Comparison of ENCODE assay signal across 17 mouse cellular contexts in the genomic region with DNA sequence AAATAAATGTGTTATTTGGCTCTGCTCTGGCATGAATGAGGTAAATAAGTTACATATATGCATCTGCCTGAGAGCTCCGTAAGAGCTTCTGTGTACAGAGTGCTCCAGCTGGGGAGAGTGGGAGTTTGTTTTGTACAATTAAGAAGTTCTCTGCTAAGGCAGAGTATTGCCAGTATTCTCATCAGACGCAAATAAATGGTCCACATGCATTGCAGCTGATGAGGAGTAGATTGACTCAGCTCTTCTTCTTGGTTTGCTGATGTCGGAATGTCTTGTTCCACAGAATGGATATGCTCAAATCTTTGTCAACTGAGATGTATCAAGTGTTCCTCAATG.
DNase-seq lines count a peak whose midpoint lies in the region; ATAC-seq and TF ChIP-seq lines count a peak whose summit lies in the region.
"Had no signal": no experiment of that assay in that cellular context is flagged by ENCODE, and none has a peak within 500 bp of the region (broad histone marks: within the 10 kb centered on the region; RNA-seq: fewer than 3 reads in every experiment).

No protein-coding gene starts in this region.

- TF ChIP-seq CTCF in cerebellum, adult 2 months (IDR thresholded peaks at IDR 0.05; ENCODE audit: borderline replicate concordance, insufficient read depth, low read depth, low read length): no peak
- no peak for TF ChIP-seq CTCF in lung, postnatal 0 days (IDR thresholded peaks at IDR 0.05)
- no peak for TF ChIP-seq CTCF in olfactory bulb, adult 2 months (IDR thresholded peaks at IDR 0.05; ENCODE audit: insufficient read depth, low read depth, low read length)

- no peak for ATAC-seq in lung, postnatal 0 days
- ATAC-seq in hindbrain, embryonic 14.5 days (ENCODE audit: low FRiP score): no peak
- ATAC-seq: CD4-positive, CD25-positive, alpha-beta regulatory T cell, adult 4 months had no signal

- no peak for TF ChIP-seq POLR2A in cerebellum, adult 2 months (IDR thresholded peaks at IDR 0.05; ENCODE audit: borderline replicate concordance, insufficient read depth, low read length)
- TF ChIP-seq POLR2A in olfactory bulb, adult 2 months (IDR thresholded peaks at IDR 0.05; ENCODE audit: insufficient read depth, low read depth, low read length): no peak

- H3K9ac ChIP-seq in lung, postnatal 0 days (replicated peaks; ENCODE audit: low read depth): no peak overlapping the region
- H3K9ac ChIP-seq in hindbrain, embryonic 14.5 days: no peak overlapping the region
- H3K9ac ChIP-seq: heart, embryonic 13.5 days had no signal

- peak overlapping the region; percentile 67 for H3K27ac ChIP-seq in cerebellum, adult 2 months (ENCODE audit: insufficient read depth, low read length)
- no peak overlapping the region for H3K27ac ChIP-seq in lung, postnatal 0 days (ENCODE audit: low read length)
- H3K27ac ChIP-seq in olfactory bulb, adult 2 months (ENCODE audit: insufficient read depth, low read depth, low read length): peak overlapping the region; percentile 68
- H3K27ac ChIP-seq in hindbrain, embryonic 14.5 days: no peak overlapping the region
- H3K27ac ChIP-seq: heart, embryonic 13.5 days had no signal

- H3K27me3 ChIP-seq in cerebellum, adult 2 months (ENCODE audit: control insufficient read depth, insufficient read depth, low read length): no peaks in the 10 kb centered on the region
- no peaks in the 10 kb centered on the region for H3K27me3 ChIP-seq in lung, postnatal 0 days (replicated peaks; ENCODE audit: insufficient read depth, low read length)
- H3K27me3 ChIP-seq in hindbrain, embryonic 14.5 days (ENCODE audit: control insufficient read depth, insufficient read depth, low read length): no peaks in the 10 kb centered on the region
- H3K27me3 ChIP-seq: heart, embryonic 13.5 days had no signal

- no peak for DNase-seq in cerebellum, adult 2 months
- no peak for DNase-seq in cerebellum, adult 11-12 months
- DNase-seq in layer of hippocampus, adult 11-12 months (ENCODE audit: low spot score): peak; percentile 49
- DNase-seq in layer of hippocampus, postnatal 25 days (ENCODE audit: extremely low spot score in 1 of 2, low spot score in 1 of 2): no peak
- peak; percentile 16 for DNase-seq in lung, postnatal 0 days (ENCODE audit: low spot score)
- no peak for DNase-seq in lung, postnatal 14 days
- DNase-seq in hindbrain, embryonic 14.5 days (ENCODE audit: low spot score): no peak
- DNase-seq: adrenal gland, postnatal 36 days; kidney, adult 18-20 months; kidney, postnatal 10 days; lung, adult 18-20 months; midbrain, embryonic 14.5 days; thymus, postnatal 36 days had no signal

- no peak overlapping the region for H3K4me2 ChIP-seq in lung, postnatal 0 days (replicated peaks; ENCODE audit: low read depth, low read length)
- H3K4me2 ChIP-seq in hindbrain, embryonic 14.5 days (replicated peaks): no peak overlapping the region
- H3K4me2 ChIP-seq: heart, embryonic 13.5 days had no signal

- peaks cover 46% of the 10 kb centered on the region for H3K4me1 ChIP-seq in cerebellum, adult 2 months (ENCODE audit: control insufficient read depth, insufficient read depth, low read length)
- H3K4me1 ChIP-seq in lung, postnatal 0 days (ENCODE audit: insufficient read depth, low read depth, low read length): no peaks in the 10 kb centered on the region
- peaks cover 3% of the 10 kb centered on the region for H3K4me1 ChIP-seq in olfactory bulb, adult 2 months (ENCODE audit: control insufficient read depth, insufficient read depth, low read length)
- no peaks in the 10 kb centered on the region for H3K4me1 ChIP-seq in hindbrain, embryonic 14.5 days (replicated peaks; ENCODE audit: control insufficient read depth, insufficient read depth, low read length)

- H3K36me3 ChIP-seq in lung, postnatal 0 days (ENCODE audit: insufficient read depth, low read length): no peaks in the 10 kb centered on the region
- no peaks in the 10 kb centered on the region for H3K36me3 ChIP-seq in hindbrain, embryonic 14.5 days (replicated peaks; ENCODE audit: control insufficient read depth, insufficient read depth)
- H3K36me3 ChIP-seq: G1E; heart, embryonic 13.5 days had no signal

- no peak for TF ChIP-seq EP300 in lung, postnatal 0 days (IDR thresholded peaks at IDR 0.05)

- 31% methylated on average over 3 of the region's 3 CpGs for WGBS in cerebellum, adult 2 months
- 60% methylated on average over 3 of the region's 3 CpGs for WGBS in lung, postnatal 0 days
- WGBS in olfactory bulb, adult 2 months: 37% methylated on average over 3 of the region's 3 CpGs
- WGBS in hindbrain, embryonic 14.5 days: 84% methylated on average over 3 of the region's 3 CpGs

- H3K4me3 ChIP-seq in cerebellum, adult 2 months (replicated peaks; ENCODE audit: insufficient read depth, low read depth, low read length): no peak overlapping the region
- H3K4me3 ChIP-seq in lung, postnatal 0 days (ENCODE audit: low read depth, low read length): no peak overlapping the region
- no peak overlapping the region for H3K4me3 ChIP-seq in olfactory bulb, adult 2 months (ENCODE audit: insufficient read depth, low read depth, low read length)
- H3K4me3 ChIP-seq in hindbrain, embryonic 14.5 days (replicated peaks; ENCODE audit: low read length): no peak overlapping the region
- H3K4me3 ChIP-seq: heart, embryonic 13.5 days had no signal

- no peaks in the 10 kb centered on the region for H3K9me3 ChIP-seq in lung, postnatal 0 days (ENCODE audit: low read length)
- no peaks in the 10 kb centered on the region for H3K9me3 ChIP-seq in hindbrain, embryonic 14.5 days (ENCODE audit: control insufficient read depth, low read length)
- H3K9me3 ChIP-seq: heart, embryonic 13.5 days had no signal

Comparison
In these comparisons a context has a peak if more than half of its experiments do, and no peak if none do; other contexts are left out.
1. DNase-seq: peak in layer of hippocampus, adult 11-12 months (single experiment) and lung, postnatal 0 days (single experiment); none in cerebellum, adult 2 months (0 of 2), cerebellum, adult 11-12 months (single experiment), layer of hippocampus, postnatal 25 days (0 of 2), lung, postnatal 14 days (single experiment) and hindbrain, embryonic 14.5 days (single experiment).
2. H3K27ac ChIP-seq: peak in cerebellum, adult 2 months (single experiment) and olfactory bulb, adult 2 months (single experiment); none in lung, postnatal 0 days (single experiment) and hindbrain, embryonic 14.5 days (single experiment).